Mouse (Mus musculus) megakaryocyte, embryonic 14.5 days (primary cell): Measurements from ENCODE around the gene Paqr6. TPM values are rescaled to one million over a fixed set of nuclear protein-coding genes. Genes with fewer than 3 reads are reported as not detected.
A peak's percentile ranks its signal among the peaks of the same experiment; 100 is the strongest.

Experiments
- H3K27me3 ChIP-seq: replicated peaks from 2 replicates; pipeline ENCODE3; 2012; ENCODE audit warnings: inconsistent platforms
- H3K36me3 ChIP-seq: replicated peaks from 2 replicates; pipeline ENCODE3; 2012; ENCODE audit warnings: low read length, inconsistent platforms, mixed read lengths
- H3K4me1 ChIP-seq: 2 replicates; pipeline ENCODE4 v1.6.1; 2012; ENCODE audit warnings: inconsistent platforms
- H3K4me3 ChIP-seq: replicated peaks from 2 replicates; pipeline ENCODE3; 2012; ENCODE audit warnings: moderate library complexity, mild to moderate bottlenecking, inconsistent platforms
- H3K9me3 ChIP-seq: 2 replicates; pipeline ENCODE4 v1.6.1; 2012; ENCODE audit warnings: inconsistent platforms
- FLI1 ChIP-seq: IDR thresholded peaks from 2 replicates; pipeline ENCODE4 v1.6.1; 2012; ENCODE audit warnings: low read length, inconsistent platforms, mixed read lengths
- GATA1 ChIP-seq: IDR thresholded peaks from 3 replicates; pipeline ENCODE4 v1.6.1; 2012; ENCODE audit warnings: mixed read lengths, low read length, inconsistent platforms, borderline replicate concordance
- polyA plus RNA-seq: library from polyadenylated mRNA; stranded (reverse); fragments of >175 nt; gene quantifications from 2 replicates; pipeline ENCODE4 v1.2.3, GENCODE M21; 2012; ENCODE audit warnings: low replicate concordance; ENCODE audit not compliant: insufficient read depth

Gene Paqr6
- polyA plus RNA-seq, 1 experiment: not detected

DNA sequence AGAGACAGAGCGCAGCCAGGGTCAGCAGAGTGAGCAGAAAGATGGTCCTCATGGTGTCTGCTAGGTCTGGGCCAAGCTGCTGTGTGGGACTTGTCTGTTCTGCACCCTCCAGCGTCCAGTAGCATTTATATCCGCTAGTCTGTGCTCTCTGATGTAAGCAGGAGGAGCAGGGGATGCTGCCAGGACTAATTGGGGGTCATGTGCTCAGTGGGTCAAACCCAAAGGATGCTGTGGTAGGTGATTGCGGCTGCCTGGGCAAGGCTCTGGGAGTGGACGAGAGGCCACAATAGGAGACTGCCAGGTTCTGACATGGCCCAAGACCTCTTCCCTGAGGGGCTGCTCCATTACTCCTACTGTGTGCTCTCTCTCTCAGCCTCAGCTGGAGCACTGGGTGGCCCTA is 20.0 kb downstream of the Paqr6 start, which contains the start of gene Bglap:
Bglap (minus strand) TSS at position 101 of the 400 bp plus-strand sequence.
- TF ChIP-seq GATA1 (no peak), FLI1 (no peak)
- no peaks in the 10 kb centered on the region; the same call in 1 of the 2 replicates for H3K9me3 ChIP-seq

DNA sequence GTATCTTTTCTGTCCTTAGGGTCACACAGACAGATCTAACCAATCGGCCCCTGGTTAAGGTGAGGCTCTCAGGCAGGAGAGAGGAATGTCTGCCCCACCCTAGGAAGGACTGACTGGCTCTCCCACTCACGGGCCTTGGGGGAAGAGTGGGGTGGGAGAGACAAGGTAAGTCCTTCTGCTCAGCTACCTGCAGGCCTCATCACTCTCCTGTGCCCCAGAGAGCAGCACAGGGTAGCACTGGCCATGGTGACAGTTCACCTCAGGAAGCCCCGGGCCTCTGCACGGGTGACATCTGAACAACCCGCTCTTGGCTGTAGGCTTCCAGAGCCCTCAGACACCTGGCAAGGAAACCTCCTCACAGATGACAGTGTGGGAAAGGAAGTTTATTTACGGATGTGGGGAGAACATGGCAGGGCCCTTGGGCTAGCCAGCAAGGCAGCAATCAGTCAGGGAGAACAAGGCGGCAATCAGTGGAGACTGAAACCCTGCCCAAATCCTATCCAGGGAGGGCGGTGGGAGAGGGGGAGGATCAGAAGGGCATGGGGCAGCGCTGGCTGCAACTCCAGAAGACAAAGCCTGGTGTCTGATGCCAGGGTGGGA is 29.5 kb downstream of the Paqr6 start:
- Histone ChIP-seq H3K4me1 (peaks cover 13% of the 10 kb centered on the region; the same call in 1 of the 2 replicates), H3K36me3 (peaks cover 52% of the 10 kb centered on the region), H3K4me3 (no peak overlapping the region), H3K27me3 (peaks cover 3% of the 10 kb centered on the region), H3K9me3 (peaks cover 4% of the 10 kb centered on the region; the same call in 1 of the 2 replicates)
- TF ChIP-seq GATA1: no peak
- TF ChIP-seq FLI1: no peak

More for the DNA sequence above, 20.0 kb downstream of the Paqr6 start, which contains the start of gene Bglap:
- H3K36me3 ChIP-seq: no peaks in the 10 kb centered on the region
- H3K4me3 ChIP-seq: no peak within 1 kb of the TSS
- peaks cover 7% of the 10 kb centered on the region for H3K27me3 ChIP-seq
- H3K4me1 ChIP-seq: peaks cover 6% of the 10 kb centered on the region

DNA sequence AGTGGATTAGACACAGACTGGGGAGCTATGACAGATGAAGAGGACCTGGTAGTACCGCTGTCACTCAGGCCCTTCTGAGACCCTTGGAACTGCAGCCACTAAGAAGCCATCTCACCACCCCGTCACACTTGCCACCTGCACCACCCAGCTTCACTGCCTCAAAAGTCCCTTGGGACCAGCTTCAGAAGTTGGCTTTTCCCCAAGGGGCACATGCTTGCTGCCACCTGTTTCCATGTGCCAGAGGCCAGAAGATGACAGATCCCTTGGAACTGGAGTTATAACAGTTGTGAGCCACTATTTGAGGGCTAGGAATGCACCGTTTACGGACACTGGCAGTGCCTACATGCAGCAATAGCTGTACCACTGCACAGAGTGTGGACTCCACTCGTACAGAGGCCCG is 30.9 kb downstream of the Paqr6 start:
- Histone ChIP-seq H3K9me3 (peaks cover 2% of the 10 kb centered on the region; the same call in 1 of the 2 replicates), H3K27me3 (no peaks in the 10 kb centered on the region), H3K4me1 (peaks cover 13% of the 10 kb centered on the region; the same call in 1 of the 2 replicates), H3K36me3 (peaks cover 59% of the 10 kb centered on the region), H3K4me3 (no peak overlapping the region)
- TF ChIP-seq FLI1 (no peak), GATA1 (no peak)

DNA sequence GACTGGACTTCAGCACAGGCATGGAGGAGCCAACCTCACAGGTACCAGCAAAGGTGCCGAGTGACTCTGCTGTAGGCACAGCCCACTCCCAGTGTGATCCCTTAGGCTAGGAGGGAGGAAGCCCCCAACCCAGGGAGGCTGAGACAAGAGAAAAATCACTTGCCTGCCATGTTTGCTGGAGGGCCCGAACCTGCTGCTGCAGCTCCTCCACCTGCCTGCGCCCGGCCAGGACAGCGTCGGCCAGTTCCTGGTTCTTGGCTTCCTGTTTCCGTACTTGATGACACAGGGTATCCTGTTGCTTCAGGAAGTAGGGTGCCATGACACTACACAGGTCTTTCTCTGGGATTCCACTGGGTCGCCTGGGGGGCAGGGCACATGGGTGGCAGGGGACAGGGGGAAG is 31.4 kb downstream of the Paqr6 start:
- TF ChIP-seq GATA1 (no peak), FLI1 (no peak)
- Histone ChIP-seq H3K36me3 (peaks cover 59% of the 10 kb centered on the region), H3K4me3 (no peak overlapping the region)

DNA sequence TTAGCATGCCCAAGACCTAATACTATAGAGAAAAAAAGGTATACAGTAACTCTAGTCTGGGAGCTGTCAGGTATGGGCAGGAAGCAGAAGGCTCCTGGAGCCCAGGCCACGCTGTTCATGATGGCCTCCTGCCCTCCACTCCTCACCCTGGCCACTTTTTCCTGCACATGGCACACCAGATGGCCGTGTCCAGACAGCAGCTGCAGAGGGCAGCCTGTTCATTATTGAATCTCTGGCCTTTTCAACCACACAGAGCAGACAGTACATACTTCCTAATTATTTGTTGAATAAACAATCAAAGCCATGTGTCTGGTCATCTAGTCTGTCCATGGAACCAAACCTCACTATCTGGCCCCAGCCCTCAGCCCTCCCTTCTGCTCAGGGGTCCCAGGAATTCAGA is 34.3 kb downstream of the Paqr6 start:
- TF ChIP-seq FLI1 (no peak), GATA1 (no peak)
- Histone ChIP-seq H3K36me3 (peaks cover 79% of the 10 kb centered on the region), H3K27me3 (no peaks in the 10 kb centered on the region), H3K4me1 (peaks cover 16% of the 10 kb centered on the region; the same call in 1 of the 2 replicates), H3K9me3 (peaks cover 3% of the 10 kb centered on the region; the same call in 1 of the 2 replicates), H3K4me3 (no peak overlapping the region)

More for the DNA sequence above, 31.4 kb downstream of the Paqr6 start:
- Histone ChIP-seq H3K4me1 (peaks cover 13% of the 10 kb centered on the region; the same call in 1 of the 2 replicates), H3K27me3 (no peaks in the 10 kb centered on the region), H3K9me3 (peaks cover 3% of the 10 kb centered on the region; the same call in 1 of the 2 replicates)

DNA sequence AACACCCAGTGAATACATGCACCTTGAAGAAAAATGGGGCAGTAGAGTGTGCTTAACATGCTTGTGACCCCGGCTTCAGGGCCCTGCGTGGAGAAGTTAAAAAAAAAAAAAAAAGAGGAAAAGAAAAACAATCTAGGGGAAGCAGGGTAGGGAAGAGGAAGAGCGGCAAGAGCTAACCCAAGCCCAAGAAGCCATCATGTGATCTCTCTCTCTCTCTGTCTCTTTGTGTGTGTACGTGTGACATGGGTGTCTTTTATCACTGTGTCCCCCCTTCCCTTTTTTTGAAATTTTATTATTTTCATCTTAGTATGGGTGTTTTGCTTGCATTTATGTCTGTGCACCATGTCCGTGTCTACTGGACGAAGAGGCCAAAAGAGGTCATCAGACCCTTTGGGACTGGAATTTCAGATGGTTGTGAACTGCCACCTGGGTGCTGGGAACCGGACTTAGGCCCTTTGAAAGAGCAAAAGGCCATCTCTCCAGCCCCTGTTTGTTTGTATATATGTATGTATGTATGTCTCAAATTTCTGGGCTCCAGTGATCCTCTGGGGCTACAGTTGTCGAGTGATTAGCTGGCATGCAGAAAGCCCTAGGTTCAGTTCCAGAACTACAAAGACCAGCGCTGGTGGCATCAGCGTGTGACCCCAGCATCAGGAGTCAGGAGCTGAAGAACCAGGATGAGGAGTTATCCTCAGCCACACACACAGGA is 39.3 kb downstream of the Paqr6 start:
- TF ChIP-seq GATA1: no peak
- no peak for TF ChIP-seq FLI1
- H3K36me3 ChIP-seq: peaks cover 44% of the 10 kb centered on the region

DNA sequence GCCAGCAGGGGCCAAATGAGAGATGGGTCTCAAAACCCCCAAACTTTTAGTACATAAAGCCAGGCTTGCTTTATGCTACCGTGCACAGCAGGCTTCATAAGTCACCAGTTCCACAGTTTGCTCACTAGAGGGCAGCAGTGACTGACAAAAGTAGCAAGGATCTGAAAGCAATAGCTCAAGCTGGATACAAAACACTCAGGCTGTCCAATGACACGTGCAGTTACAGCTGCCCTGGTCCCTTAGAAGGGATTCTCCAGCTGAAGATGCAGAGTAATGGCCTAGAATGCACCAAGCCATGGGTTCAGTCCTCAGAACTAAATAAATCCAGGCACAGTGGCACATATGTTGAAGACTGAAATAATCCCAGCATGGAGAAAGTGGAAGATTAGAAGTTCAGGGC is 42.7 kb downstream of the Paqr6 start:
- no peaks in the 10 kb centered on the region for H3K27me3 ChIP-seq
- no peaks in the 10 kb centered on the region for H3K9me3 ChIP-seq
- peaks cover 32% of the 10 kb centered on the region for H3K36me3 ChIP-seq
- H3K4me1 ChIP-seq: peaks cover 55% of the 10 kb centered on the region
- TF ChIP-seq GATA1: no peak
- TF ChIP-seq FLI1: no peak
- H3K4me3 ChIP-seq: peak overlapping the region; percentile 69

More for the DNA sequence above, 39.3 kb downstream of the Paqr6 start:
- Histone ChIP-seq H3K4me1 (peaks cover 31% of the 10 kb centered on the region), H3K27me3 (no peaks in the 10 kb centered on the region), H3K9me3 (peaks cover 3% of the 10 kb centered on the region; the same call in 1 of the 2 replicates), H3K4me3 (no peak overlapping the region)

DNA sequence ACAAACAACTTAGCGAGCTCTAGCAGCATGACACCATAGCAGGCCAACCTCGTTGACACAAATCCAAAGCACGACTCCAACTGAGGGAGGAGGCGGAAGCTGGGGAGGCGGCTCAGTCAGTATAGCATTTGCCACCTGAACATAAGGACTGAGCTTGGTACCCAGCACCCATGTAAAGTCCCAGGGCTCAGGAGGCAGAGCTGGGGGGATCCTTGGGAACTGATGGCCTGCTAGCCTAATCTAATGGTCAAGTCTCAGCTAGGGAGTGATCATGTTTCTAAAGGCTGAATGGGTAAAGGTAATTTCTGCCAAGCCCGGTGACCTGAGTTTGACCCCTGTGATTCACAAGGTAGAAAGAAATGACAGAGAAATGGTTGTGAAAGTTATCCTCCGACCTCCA is 43.1 kb downstream of the Paqr6 start:
- Histone ChIP-seq H3K36me3 (peaks cover 32% of the 10 kb centered on the region), H3K4me3 (peak overlapping the region; percentile 7), H3K27me3 (no peaks in the 10 kb centered on the region), H3K4me1 (peaks cover 57% of the 10 kb centered on the region), H3K9me3 (no peaks in the 10 kb centered on the region)
- no peak for TF ChIP-seq FLI1
- no peak for TF ChIP-seq GATA1

DNA sequence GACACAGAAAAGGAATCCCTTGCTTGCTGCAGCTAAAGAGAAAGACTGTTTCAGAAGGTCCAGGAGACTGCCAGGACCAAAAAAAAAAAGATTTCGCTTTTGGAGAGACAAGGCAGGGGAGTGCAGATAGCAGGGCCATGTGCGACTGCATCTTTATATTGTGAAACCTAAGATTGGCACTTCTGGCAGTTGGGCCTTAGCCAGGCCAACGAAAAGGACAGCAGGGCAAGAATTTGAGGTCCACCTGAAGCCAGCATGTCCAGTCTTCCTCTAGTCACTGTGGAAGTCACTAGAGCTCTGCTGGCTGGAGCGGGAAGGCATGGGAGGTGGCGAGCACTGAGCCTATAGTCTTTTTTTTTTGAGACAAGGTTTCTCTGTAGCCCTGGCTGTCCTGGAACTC is 44.6 kb downstream of the Paqr6 start:
- peaks cover 66% of the 10 kb centered on the region for H3K4me1 ChIP-seq
- H3K36me3 ChIP-seq: peaks cover 33% of the 10 kb centered on the region

More for the DNA sequence above, 44.6 kb downstream of the Paqr6 start:
- peak overlapping the region; percentile 85 for H3K4me3 ChIP-seq
- H3K27me3 ChIP-seq: no peaks in the 10 kb centered on the region
- TF ChIP-seq FLI1 (no peak), GATA1 (no peak)
- no peaks in the 10 kb centered on the region for H3K9me3 ChIP-seq
